Mouse (Mus musculus) Patski (cell line): ENCODE measurements around the gene Chd9. TPM values are rescaled to one million over a fixed set of nuclear protein-coding genes. Genes with fewer than 3 reads are reported as not detected.

ENCODE experiments used
- ATAC-seq: fragments of 100-300 bp; one replicate; pipeline ENCODE4 v1.8.0; 2021
- CTCF ChIA-PET: fragments of 350-600 bp; sonication (Branson Sonifier 250); formaldehyde crosslinking; loops from one replicate; lab custom pipeline; 2022; ENCODE audit warnings: inconsistent platforms; lab: Charles Lee
- POLR2A ChIA-PET: fragments of 350-600 bp; sonication (Branson Sonifier 250); formaldehyde crosslinking; loops from one replicate; lab custom pipeline; 2022; ENCODE audit warnings: antibody characterized with exemption, inconsistent platforms; lab: Charles Lee
- DNase-seq: peaks from one replicate; pipeline ENCODE4 v3.0.0-alpha.2; 2011; ENCODE audit warnings: low read depth, low spot score
- H3K27me3 ChIP-seq: fragments of 371-371 bp; one replicate; pipeline ENCODE4 v1.5.1; 2021
- CTCF ChIP-seq: fragments of 100-300 bp; IDR thresholded peaks from one replicate; pipeline ENCODE4 v1.5.1; 2021
- in situ Hi-C: fragments of 300-500 bp; cut with MboI; formaldehyde crosslinking; loops from 3 replicates; pipeline ENCODE4 v1.11.1; 2018; ENCODE audit warnings: low pct_unique_long_range_greater_than_20kb, mixed read lengths
- polyA plus RNA-seq: library from polyadenylated mRNA; unstranded; gene quantifications from one replicate; pipeline ENCODE4 v1.2.3, GENCODE M21; 2021

Gene Chd9
- polyA plus RNA-seq, 1 experiment from 2014 or later: 63.7 TPM

DNA sequence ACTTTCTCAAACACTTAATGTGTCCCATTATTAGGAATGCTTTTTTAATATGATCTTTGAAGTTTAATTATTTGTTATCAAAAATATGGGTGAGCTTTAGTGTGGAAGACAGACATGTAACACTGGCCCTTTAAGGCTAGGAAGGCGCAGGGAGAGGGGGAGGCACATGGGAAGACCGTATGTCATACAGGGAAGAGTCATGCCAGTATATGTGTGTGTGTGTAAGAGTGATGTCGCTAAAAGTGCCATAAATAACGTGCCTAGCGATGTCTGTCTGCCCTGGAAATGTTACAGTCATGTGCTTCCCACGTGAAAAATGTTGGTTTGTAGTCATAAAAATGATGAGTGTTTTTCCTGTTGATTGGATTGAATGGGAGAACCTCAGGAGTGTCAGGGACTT, 208.8 kb downstream of the Chd9 start:
- DNase-seq (no peak), ATAC-seq (no peak)
- ChIA-PET CTCF (no interaction called here), POLR2A (no interaction called here)
- in situ Hi-C loops: no loop called here
- TF ChIP-seq CTCF: no peak
- no peaks in the 10 kb centered on the region for H3K27me3 ChIP-seq

- no peak for DNase-seq
- no peaks in the 10 kb centered on the region for H3K27me3 ChIP-seq
- TF ChIP-seq CTCF: no peak
- ChIA-PET POLR2A (no interaction called here), CTCF (no interaction called here)
- ATAC-seq: no peak
- in situ Hi-C loops: no loop called here
Measured at GRCm38 (mm10) chr8:91038637-91039036, 210.5 kb downstream of the Chd9 start.

- in situ Hi-C loops: no loop called here
- ATAC-seq (no peak), DNase-seq (no peak)
- no peaks in the 10 kb centered on the region for H3K27me3 ChIP-seq
- CTCF ChIA-PET: no interaction called here
- POLR2A ChIA-PET: no interaction called here
- no peak for TF ChIP-seq CTCF
Measured at GRCm38 (mm10) chr8:91046370-91046769, 218.2 kb downstream of the Chd9 start.

DNA sequence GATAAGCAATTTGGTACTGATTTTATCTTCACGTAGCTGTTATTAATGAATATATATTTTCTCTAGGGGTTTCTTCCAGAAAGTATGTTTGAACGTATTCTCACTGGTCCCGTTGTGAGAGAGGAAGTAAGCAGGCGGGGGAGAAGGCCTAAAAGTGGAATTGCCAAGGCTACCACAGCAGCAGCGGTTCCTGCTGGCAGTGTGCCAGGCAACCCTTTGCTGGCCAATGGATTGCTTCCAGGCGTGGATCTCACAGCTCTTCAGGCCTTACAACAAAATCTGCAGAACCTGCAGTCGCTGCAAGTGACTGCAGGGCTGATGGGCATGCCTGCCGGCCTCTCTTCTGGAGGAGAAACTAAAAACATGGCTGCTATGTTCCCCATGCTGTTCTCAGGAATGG, 222.9 kb downstream of the Chd9 start:
- in situ Hi-C loops: no loop called here
- no peaks in the 10 kb centered on the region for H3K27me3 ChIP-seq
- ATAC-seq: no peak
- ChIA-PET POLR2A (no interaction called here), CTCF (no interaction called here)
- DNase-seq: no peak
- TF ChIP-seq CTCF: no peak

DNA sequence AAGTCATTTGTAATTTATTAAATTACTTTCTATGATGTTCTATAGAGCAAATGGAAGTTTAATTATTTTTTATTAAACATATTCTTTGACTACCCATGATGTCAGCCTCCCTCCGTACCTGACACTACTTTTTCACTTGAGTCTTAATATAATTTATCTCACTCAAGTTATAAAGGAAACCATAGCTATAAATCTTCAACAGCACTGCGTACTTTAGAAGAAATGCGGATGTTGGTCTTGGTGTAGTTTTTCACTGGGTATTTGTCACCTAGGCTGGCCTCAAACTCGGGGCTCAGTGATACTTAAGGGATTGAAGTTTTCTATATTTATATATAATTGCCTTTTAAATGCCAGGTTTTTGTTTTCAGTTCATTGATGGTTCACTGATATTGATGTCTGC, 226.3 kb downstream of the Chd9 start:
- DNase-seq (no peak), ATAC-seq (no peak)
- ChIA-PET CTCF (no interaction called here), POLR2A (no interaction called here)
- TF ChIP-seq CTCF: no peak
- in situ Hi-C loops: no loop called here
- H3K27me3 ChIP-seq: no peaks in the 10 kb centered on the region

- CTCF ChIA-PET: interaction anchor here (1.1 kb wide), 2 partner anchors 8 to 186 kb away, joined by 3 to 4 read pairs; no protein-coding TSS in a partner anchor
Measured at GRCm38 (mm10) chr8:91056848-91057247, 228.7 kb downstream of the Chd9 start.

DNA sequence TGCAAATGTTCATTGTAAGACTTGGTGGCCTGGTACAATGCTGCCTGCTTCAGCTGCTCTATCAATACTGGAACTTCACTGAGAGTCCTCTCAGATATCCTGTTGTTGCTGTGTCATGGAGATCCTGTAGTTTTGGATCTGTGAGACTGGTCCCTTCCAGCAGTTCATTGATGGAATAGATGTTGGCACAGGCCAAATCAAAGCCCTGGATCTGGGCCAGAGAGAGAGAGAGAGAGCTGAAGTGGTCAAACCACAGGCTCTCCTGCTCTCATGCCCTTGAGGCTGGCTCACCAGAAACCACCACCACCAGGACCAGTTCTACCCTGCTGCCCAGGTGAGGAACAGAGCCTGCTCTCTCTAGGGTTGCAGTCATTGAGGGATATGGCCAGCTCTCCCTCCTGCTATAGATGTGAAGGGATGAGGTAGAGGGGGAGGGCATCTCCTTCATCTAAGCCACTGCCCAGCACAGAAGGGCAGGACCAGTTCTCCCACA, 231.0 kb downstream of the Chd9 start:
- ChIA-PET POLR2A (no interaction called here), CTCF (interaction anchor here (1.5 kb wide), 1 partner anchor 25 kb away, joined by 4 read pairs; no protein-coding TSS in a partner anchor)
- ATAC-seq: peak; percentile 51
- in situ Hi-C loops: no loop called here
- no peaks in the 10 kb centered on the region for H3K27me3 ChIP-seq
- no peak for DNase-seq
- no peak for TF ChIP-seq CTCF

More at GRCm38 (mm10) chr8:91056848-91057247, 228.7 kb downstream of the Chd9 start:
- TF ChIP-seq CTCF: no peak
- POLR2A ChIA-PET: no interaction called here
- no peaks in the 10 kb centered on the region for H3K27me3 ChIP-seq
- in situ Hi-C loops: no loop called here
- ATAC-seq: peak; percentile 39
- DNase-seq: no peak

DNA sequence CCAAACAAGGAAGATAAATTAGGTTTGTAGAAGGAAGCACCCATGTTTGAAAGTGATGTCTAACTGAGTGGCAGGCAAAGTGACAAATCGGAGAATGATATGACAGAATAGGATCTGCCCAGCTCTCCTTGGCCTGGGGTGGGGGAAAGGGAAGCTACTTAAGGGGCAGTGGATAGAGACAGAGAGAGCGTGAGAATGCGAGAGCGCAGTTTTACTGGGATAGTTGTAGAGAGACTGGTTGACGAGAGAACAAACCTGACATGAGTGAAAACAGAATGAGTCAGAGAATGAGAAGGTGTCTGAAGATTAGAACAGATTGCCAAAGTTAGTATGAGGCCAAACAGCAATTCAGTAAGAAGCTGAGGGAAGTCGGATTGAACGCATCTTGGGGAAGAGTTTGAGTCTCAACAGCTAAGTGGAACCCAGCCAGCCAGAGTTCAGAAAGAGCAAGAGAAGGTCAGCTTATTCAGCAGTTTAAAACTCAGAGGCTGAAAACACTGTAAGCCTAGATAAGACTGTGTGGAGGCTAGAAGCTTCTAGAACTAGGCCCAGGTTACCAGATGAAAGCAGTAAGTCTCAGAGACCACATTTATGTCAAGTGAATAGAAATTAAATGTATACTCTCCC, 231.8 kb downstream of the Chd9 start:
- ChIA-PET POLR2A (no interaction called here), CTCF (no interaction called here)
- DNase-seq (no peak), ATAC-seq (no peak)
- H3K27me3 ChIP-seq: no peaks in the 10 kb centered on the region
- TF ChIP-seq CTCF: no peak
- in situ Hi-C loops: no loop called here

DNA sequence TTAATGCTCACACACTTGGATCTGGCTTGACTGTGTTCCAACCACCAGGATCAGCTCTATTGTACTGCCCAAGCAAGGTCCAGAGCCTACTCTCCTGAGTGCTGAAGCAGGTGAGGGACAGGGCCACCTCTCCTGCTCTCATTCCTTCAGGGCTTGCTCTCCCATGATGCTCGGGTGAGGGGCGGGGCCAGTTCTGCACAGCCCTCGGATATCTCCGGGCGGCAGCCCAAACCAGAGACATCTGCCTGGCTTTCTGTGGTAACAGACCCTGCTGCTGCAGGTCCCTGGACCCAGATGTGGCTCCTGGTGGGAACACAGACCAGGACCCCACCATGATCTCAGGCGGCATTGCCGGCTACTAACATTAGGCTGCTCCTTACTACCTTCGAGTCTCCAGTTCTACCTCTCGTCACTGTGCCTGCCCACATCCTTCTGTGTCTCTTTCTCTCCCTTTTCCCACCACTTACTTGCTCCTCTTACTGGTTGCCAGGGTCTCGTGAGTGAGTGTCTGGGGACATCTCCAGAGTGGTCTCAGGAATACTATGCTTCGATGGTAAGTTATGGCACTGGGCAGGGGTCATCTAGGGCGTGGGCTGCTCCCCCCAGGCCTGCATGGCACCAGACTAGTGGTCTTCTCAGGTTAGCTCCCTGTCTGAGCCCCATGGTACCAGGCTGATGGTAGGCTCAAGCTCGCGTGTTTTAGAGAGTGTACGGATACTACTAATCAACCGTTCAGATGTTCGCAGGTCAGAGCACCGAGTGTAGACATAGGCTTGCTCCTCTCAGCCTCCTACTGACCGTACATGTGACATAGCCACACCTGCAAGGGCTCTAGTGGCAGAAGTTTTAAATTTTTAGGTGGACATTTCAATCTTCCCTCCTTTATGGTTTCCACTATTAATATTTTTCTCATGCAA, 232.7 kb downstream of the Chd9 start:
- ATAC-seq: no peak
- ChIA-PET POLR2A (no interaction called here), CTCF (no interaction called here)
- TF ChIP-seq CTCF: no peak
- no peaks in the 10 kb centered on the region for H3K27me3 ChIP-seq
- no peak for DNase-seq
- in situ Hi-C loops: no loop called here

DNA sequence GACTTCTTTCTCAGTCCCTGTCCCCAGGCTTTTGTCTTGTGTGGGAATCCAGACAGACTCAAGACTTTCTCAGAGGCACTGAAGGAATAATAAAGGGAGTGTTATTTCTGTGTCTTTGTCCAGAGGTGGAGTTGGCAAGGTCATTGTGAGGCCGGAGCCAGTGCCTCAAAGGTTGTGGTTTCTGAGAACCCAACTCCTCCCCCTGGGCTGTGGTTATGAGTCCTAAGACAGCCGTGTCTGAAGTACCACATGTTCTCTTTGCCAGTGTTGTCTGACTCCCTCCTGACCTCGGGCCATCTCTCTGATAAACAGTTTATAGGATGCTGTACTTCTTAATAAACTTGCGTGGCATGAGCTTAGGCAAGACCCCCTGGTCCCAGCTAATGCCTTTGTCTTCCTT, 237.0 kb downstream of the Chd9 start:
- TF ChIP-seq CTCF: no peak
- DNase-seq: no peak
- ChIA-PET POLR2A (no interaction called here), CTCF (interaction anchor here (1.4 kb wide), 1 partner anchor 9 kb away, joined by 4 read pairs; no protein-coding TSS in a partner anchor)
- ATAC-seq: no peak
- in situ Hi-C loops: no loop called here
- no peaks in the 10 kb centered on the region for H3K27me3 ChIP-seq

- POLR2A ChIA-PET: interaction anchor here (0.9 to 1.2 kb wide), 2 partner anchors 9 to 11 kb away, joined by 3 read pairs; no protein-coding TSS in a partner anchor
- ATAC-seq (no peak), DNase-seq (no peak)
- H3K27me3 ChIP-seq: no peaks in the 10 kb centered on the region
- CTCF ChIA-PET: interaction anchor here (1.0 to 1.1 kb wide), 2 partner anchors 48 to 199 kb away, joined by 3 read pairs; no protein-coding TSS in a partner anchor
- in situ Hi-C loops: no loop called here
- TF ChIP-seq CTCF: no peak
Measured at GRCm38 (mm10) chr8:91069407-91069806, 241.3 kb downstream of the Chd9 start.
